9 mouse cellular contexts compared by ENCODE assay signal in genomic region chr14:34769567-34770158, GRCm38 (mm10). TPM values are rescaled to one million over a fixed set of nuclear protein-coding genes. Genes with fewer than 3 reads are reported as not detected.
A peak's percentile ranks its signal among the peaks of the same experiment; 100 is the strongest.
DNase-seq lines count a peak whose midpoint lies in the region; ATAC-seq and TF ChIP-seq lines count a peak whose summit lies in the region.
"Had no signal": no experiment of that assay in that cellular context is flagged by ENCODE, and none has a peak within 500 bp of the region (broad histone marks: within the 10 kb centered on the region; RNA-seq: fewer than 3 reads in every experiment).

No protein-coding gene starts in this region.

- H3K9ac ChIP-seq in heart, embryonic 13.5 days = peak overlapping the region; percentile 83

- H3K27ac ChIP-seq in thymus, adult 2 months (ENCODE audit: control insufficient read depth, insufficient read depth, low read length) = peak overlapping the region; percentile 22; the same call in 1 of the 2 replicates
- no peak overlapping the region for H3K27ac ChIP-seq in heart, embryonic 13.5 days (replicated peaks)

- no peak for TF ChIP-seq POLR2A in thymus, adult 2 months (IDR thresholded peaks at IDR 0.05; ENCODE audit: control insufficient read depth, extremely low read depth, insufficient read depth, low read length, poor library complexity)

- no peaks in the 10 kb centered on the region for H3K36me3 ChIP-seq in thymus, adult 2 months (ENCODE audit: control insufficient read depth, insufficient read depth, low read length)
- no peaks in the 10 kb centered on the region for H3K36me3 ChIP-seq in heart, embryonic 13.5 days

- peaks cover 16% of the 10 kb centered on the region for H3K4me1 ChIP-seq in thymus, adult 2 months (replicated peaks; ENCODE audit: control insufficient read depth, insufficient read depth, low read length)
- peaks cover 16% of the 10 kb centered on the region for H3K4me1 ChIP-seq in heart, embryonic 13.5 days

- peak; percentile 28 for DNase-seq in thymus, adult 2 months
- DNase-seq in thymus, adult 18-20 months = no peak
- DNase-seq in cerebellum, postnatal 10 days = peak; percentile 50 to 58
- DNase-seq in kidney, postnatal 25 days = peak; percentile 33 to 59
- DNase-seq in right cerebral cortex, postnatal 10 days (ENCODE audit: low spot score in 2 of 2) = peak; percentile 50 to 53
- no peak for DNase-seq in T-cell, adult 2 months (ENCODE audit: low spot score)

- TF ChIP-seq CTCF in thymus, adult 2 months (IDR thresholded peaks at IDR 0.05; ENCODE audit: borderline replicate concordance, control insufficient read depth, extremely low read depth, insufficient read depth, low read length, poor library complexity) = no peak

- 29% methylated on average over 32 of the region's 32 CpGs for WGBS in thymus, adult 2 months
- 14% methylated on average over 32 of the region's 32 CpGs for WGBS in heart, embryonic 13.5 days

- peak overlapping the region; percentile 51 for H3K4me3 ChIP-seq in thymus, adult 2 months (ENCODE audit: control insufficient read depth, insufficient read depth, low read length)
- peak overlapping the region; percentile 62 for H3K4me3 ChIP-seq in heart, embryonic 13.5 days

- H3K4me2 ChIP-seq in heart, embryonic 13.5 days = peak overlapping the region; percentile 100

- H3K9me3 ChIP-seq in heart, embryonic 13.5 days = no peaks in the 10 kb centered on the region

- ATAC-seq in heart, embryonic 13.5 days (ENCODE audit: extremely low read depth, insufficient number of reproducible peaks, low FRiP score, low TSS enrichment) = no peak
- peak; percentile 20 for ATAC-seq in megakaryocyte, adult 5-6 weeks (ENCODE audit: poor library complexity, severe bottlenecking)

- no peaks in the 10 kb centered on the region for H3K27me3 ChIP-seq in thymus, adult 2 months (ENCODE audit: control insufficient read depth, insufficient read depth, low read length)
- H3K27me3 ChIP-seq in heart, embryonic 13.5 days (replicated peaks) = peaks cover 18% of the 10 kb centered on the region

RNA-seq across cellular contexts. Expression of gene Grid1, which starts 50.2 kb away (rescaled TPM):
- 0.19 and 0.26 TPM in 2 replicates for polyA plus RNA-seq in thymus, adult 2 months (2012; rRNA removed)
- 0.11 and 0.55 TPM in 2 replicates for polyA plus RNA-seq in heart, embryonic 13.5 days (2015; fragmentation: Nextera tagmentation; extraction: Ambion mirVana)
- not detected in 2 replicates for total RNA-seq in megakaryocyte, adult 5-6 weeks (2015)
- total RNA-seq in megakaryocyte, adult 5-6 weeks (2017) = not detected in 2 replicates
- total RNA-seq: heart, postnatal 10 days had no signal

Comparison
In these comparisons a context has a peak if more than half of its experiments do, and no peak if none do; other contexts are left out.
1. DNase-seq: peak in thymus, adult 2 months (single experiment), cerebellum, postnatal 10 days (2 of 2), kidney, postnatal 25 days (2 of 2) and right cerebral cortex, postnatal 10 days (2 of 2); none in thymus, adult 18-20 months (0 of 2) and T-cell, adult 2 months (single experiment).